Mouse (Mus musculus) mouse trophoblast stem cell (cell line): ENCODE results near the gene Clec4b2.
"Not testable (repeated sequence)": the region's sequence is repeated elsewhere in the genome, so short reads cannot be mapped to it uniquely, and the experiment has no call there.

ENCODE experiments used
- in situ Hi-C, 2 experiments: fragments of 300-500 bp; cut with MseI, MboI; formaldehyde crosslinking; loops; 2 replicates in 1 of 2; 3 replicates in 1 of 2; pipeline ENCODE4 v1.15.1; 2025

Gene Clec4b2

DNA sequence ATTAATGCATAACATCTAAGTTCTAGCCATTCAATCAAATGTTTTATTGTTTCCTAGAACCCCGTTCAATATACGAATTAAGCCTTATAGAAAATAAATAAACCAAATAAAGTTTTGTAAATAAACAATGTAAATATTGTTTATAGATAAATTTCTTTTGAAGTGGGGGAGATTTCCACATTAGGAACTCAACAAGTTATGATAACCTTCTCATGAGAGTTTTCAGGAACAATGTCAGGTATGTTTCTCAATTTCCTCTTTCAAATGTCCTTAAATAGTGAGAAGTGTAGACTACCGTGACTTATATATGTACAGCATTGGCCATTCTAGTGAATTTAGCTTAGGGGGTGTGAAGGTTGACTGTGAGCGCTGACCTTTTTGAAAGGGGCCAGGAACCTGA is at the start of gene Clec4b2:
Gene Clec4b2 (plus strand): TSS at position 301 of the 400 bp plus-strand sequence.
- in situ Hi-C loops = no loop called here

DNA sequence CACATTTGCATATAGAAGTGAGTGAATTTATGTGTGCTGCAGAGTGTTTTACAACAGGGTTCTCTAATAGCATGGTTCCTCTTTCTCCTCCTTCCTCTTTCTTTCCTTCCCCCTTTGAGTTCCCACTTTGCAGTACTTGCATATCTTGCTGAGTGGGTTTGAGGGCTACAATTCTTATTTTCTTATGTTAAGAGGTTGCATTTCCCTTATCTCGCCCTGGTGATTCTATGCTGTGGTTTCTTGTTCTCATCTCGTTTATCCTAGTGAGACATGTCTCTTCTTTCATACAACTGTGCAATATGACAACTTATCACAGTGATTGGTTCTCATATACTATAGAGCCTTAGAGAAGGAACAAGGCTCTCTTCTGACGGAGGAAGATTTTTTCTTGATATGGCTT is 49.5 kb upstream of the Clec4b2 start:
- in situ Hi-C loops = no loop called here

- in situ Hi-C loops = no loop called here
Observed at GRCm38 (mm10) chr6:123127173-123127572, 45.5 kb upstream of the Clec4b2 start.

GRCm38 (mm10) chr6:123137766-123138526 is 34.7 kb upstream of the Clec4b2 start:
- in situ Hi-C loops = not testable (repeated sequence)

- in situ Hi-C loops = no loop called here
Observed at GRCm38 (mm10) chr6:123170106-123170505, 2.6 kb upstream of the Clec4b2 start.

- in situ Hi-C loops = no loop called here
Observed at GRCm38 (mm10) chr6:123171040-123171439, 1.7 kb upstream of the Clec4b2 start.

DNA sequence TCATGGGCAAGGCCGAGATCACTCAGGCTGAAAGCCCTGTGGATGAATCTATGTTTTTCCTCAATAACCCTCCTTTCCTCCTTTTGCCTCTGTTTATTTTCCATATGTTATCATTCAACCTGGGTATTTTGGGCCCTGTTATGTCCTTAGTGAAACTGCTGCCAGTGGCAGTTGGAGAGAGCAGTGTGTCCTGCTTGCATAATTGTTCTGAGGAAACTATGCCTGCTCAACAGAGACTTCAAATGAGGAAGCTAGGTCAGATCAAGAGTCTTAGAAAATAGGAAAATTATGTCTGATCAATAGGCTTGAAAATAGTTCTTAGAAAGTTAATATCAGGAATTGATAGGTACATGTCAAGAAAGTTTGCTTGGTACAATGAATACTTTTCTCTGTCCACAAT is 2.9 kb downstream of the Clec4b2 start:
- in situ Hi-C loops = no loop called here

DNA sequence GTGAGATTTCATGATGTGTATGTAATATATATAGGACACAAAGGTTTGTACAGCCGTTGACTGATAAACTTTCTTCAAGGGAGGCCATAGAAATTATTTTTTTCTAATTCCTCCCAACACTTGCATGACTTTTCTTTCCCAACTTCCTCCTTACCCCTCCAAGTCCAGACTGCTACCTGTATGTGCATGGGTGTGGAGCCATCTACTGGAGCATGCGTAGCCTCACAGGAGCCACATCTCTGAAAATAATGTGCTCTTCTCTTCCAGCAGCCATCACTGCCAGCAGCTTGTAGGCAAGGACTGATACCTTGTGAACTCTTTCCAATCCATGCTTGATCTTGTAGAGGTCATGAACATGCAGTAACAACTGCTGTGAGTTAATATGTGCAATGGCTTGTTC is 12.2 kb downstream of the Clec4b2 start:
- in situ Hi-C loops = not testable (repeated sequence)

DNA sequence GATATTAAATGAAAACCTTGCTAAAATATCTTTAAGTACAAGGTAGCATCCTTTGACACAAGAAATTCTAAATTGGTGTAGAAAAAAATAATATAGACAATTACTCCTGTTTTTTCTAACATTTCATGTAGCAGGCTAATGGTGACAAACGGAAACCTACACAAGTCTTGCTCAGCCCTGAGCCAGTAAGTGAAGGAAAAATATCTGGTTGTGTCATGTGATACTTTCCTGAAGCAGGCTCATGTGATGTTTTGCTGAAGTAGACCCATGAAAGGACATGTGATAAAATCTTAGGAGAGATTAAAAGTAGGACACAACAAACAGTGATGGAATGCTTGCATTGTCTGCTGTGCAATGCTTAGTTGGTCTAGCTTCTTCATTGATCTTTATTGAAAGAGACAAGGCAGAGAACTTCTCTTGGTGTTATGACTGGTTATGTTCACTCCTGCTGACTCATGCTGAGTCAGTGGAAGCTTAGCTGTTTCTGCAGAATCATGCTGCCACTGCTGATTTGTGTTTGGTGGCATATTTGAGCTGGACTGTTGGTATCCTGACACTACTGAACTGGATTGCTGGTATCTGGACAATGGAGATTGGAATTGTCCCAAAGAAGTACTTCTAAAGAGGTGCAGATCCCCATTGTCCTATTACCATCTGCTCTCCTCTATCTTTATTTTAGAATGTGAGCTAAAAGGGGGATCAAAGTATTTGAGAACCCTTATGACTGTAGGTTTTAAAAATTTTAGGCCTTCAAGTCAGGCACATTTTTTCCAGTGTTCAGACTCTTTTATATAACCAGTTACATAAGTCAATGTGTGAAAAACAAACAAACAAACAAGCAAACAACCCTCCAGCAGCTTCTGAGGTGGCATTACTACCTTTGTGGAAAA is 34.7 kb downstream of the Clec4b2 start:
- in situ Hi-C loops = no loop called here

DNA sequence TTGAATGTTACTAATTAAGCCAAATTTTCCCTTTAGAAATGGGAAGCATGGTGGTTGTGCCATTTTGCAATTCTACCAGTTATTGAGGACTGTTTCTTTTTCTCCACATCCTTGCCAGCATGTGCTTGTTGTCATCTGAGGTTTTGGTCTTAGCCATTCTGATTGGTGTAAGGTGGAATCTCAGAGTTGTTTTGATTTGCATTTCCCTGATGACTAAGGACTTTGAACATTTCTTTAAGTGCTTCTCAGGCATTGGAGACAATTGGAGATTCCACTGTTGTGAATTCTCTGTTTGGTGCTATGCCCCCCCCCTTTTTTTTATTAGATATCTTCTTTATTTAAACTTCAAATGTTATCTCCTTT is 35.4 kb downstream of the Clec4b2 start:
- in situ Hi-C loops = not testable (repeated sequence)

DNA sequence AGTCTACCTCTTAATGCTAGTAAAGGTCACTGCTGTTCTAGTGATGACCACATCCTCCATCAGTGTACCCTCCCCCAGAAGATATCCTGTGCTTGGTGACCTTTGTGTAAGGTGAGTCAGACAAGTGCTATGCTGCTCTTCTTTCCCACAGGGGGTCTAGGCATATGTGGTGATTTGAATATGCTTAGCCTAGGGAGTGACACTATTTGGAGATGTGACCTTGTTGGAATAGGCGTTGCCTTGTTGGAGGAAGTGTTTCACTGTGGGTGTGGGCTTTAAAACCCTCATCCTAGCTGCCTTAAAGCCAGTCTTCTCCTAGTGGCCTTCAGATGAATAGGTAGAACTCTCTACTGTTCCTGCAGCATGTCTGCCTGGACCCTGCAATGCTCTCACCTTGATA is 39.0 kb downstream of the Clec4b2 start:
- in situ Hi-C loops = no loop called here

DNA sequence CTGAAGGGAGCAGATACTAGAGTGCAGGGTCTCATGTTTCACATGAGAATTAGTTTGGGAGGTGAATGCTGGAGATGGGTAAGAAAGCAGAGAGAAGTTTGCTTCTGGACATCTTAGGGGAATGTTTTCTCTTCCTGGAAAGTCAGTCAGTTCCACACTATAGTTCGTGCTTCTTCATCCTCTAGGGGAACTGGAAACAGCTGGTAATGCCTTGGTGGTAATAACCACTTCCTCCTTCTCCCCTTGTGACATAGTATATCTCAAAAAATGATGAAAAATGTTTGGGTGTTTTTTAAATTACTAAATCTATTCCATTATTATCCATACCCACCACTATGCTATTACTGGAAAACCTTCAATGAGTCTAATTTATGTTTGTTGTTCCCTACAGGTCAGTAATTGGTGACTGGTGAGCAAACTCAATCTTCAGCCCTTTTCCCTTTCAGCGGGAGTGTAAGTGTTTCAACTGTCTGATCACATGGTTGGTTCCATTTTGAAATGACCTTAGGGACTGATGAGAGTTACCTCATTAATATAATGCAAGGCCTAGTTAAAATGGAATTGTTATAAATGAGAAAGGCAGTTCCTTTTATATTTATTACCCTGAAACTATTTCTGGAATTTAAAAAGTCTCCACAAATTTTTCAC is 55.0 kb downstream of the Clec4b2 start:
- in situ Hi-C loops = no loop called here

DNA sequence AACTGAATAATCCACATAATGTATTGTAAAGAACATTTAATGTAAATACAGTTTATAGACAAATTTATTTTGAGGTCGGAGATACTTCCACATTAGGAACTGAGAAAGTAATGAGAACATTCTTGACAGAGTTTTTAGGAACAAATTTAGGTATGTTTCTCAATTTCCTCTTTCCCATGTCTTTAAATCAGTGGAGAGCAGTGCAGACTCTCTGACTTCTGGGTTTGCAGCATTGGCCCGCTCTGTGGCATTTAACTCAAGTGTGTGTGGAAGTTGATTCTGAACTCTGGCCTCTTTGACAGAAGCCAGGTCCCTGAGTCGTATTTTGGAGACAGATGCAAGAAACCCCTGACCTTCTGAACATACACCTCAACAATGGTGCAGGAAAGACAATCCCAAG is 57.0 kb downstream of the Clec4b2 start, which contains the start of gene Clec4n:
Gene Clec4n (plus strand): TSS at position 200 of the 400 bp plus-strand sequence.
- in situ Hi-C loops = no loop called here

DNA sequence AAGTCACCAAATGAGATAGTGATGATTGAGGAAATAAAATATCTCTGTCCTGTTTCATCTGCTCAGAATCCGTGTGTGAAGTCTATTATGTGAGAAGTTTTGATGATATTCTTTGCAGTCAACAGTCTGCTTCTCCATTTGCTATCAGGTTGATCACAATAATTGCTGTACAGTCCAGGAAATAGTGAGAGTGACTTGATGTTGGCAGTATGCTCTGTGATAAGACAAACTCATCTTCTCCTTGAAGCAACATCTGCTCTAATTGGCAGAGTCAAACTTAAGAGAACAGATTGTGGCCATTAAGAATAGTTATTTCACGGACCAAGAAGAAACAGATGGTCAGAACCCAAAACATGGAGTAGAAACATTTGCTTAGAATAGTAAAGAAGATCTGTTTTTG is 58.5 kb downstream of the Clec4b2 start:
- in situ Hi-C loops = no loop called here

- in situ Hi-C loops = no loop called here
Observed at GRCm38 (mm10) chr6:123237582-123237981, 64.9 kb downstream of the Clec4b2 start.

- in situ Hi-C loops = no loop called here
Observed at GRCm38 (mm10) chr6:123244201-123244600, 71.5 kb downstream of the Clec4b2 start.

DNA sequence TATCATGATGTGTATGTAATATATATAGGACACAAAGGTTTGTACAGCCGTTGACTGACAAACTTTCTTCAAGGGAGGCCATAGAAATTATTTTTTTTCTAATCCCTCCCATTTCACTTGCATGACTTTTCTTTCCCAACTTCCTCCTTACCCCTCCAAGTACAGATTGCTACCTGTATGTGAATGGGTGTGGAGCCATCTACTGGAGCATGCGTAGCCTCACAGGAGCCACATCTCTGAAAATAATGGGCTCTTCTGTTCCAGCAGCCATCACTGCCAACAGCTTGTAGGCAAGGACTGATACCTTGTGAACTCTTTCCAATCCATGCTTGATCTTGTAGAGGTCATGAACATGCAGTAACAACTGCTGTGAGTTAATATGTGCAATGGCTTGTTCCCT is 76.2 kb downstream of the Clec4b2 start:
- in situ Hi-C loops = not testable (repeated sequence)

- in situ Hi-C loops = loop anchor here in 1 of 2 experiments (10.0 kb wide), 1 partner anchor 358 kb away; no protein-coding TSS in a partner anchor
Observed at GRCm38 (mm10) chr6:123252735-123253134, 80.0 kb downstream of the Clec4b2 start.
